Mouse (Mus musculus) ES-E14 (cell line): Measurements from ENCODE around the gene Tcte2.

Experiments
- HCFC1 ChIP-seq: IDR thresholded peaks from 2 replicates; pipeline ENCODE4 v1.6.1; 2012; ENCODE audit warnings: low read length, inconsistent platforms, borderline replicate concordance; ENCODE audit not compliant: insufficient read depth
- MAFK ChIP-seq: IDR thresholded peaks from 2 replicates; pipeline ENCODE4 v1.6.1; 2014; ENCODE audit warnings: mild to moderate bottlenecking, low read depth, low read length, inconsistent platforms; ENCODE audit not compliant: insufficient read depth
- ZNF384 ChIP-seq: IDR thresholded peaks from 2 replicates; pipeline ENCODE4 v1.6.1; 2012; ENCODE audit warnings: low read depth, low read length, inconsistent platforms

GRCm38 (mm10) chr17:13682378-13683026, 79.1 kb downstream of the Tcte2 start:
- no peak for TF ChIP-seq ZNF384
- no peak for TF ChIP-seq MAFK
- TF ChIP-seq HCFC1: no peak
